Mouse (Mus musculus) forebrain, embryonic 11.5 days (tissue): Measurements from ENCODE around the gene Mllt11. TPM values are rescaled to one million over a fixed set of nuclear protein-coding genes. Genes with fewer than 3 reads are reported as not detected.

Experiments used
- ATAC-seq: fragments of 200-750 bp; cut with Nextera tagmentation; replicated peaks from 2 replicates; pipeline ENCODE4 v1.8.0; 2017; ENCODE audit warnings: moderate TSS enrichment; ENCODE audit not compliant: low FRiP score
- DNase-seq: peaks from one replicate; pipeline ENCODE4 v3.0.0-alpha.2; 2017; ENCODE audit warnings: low spot score
- H3K27ac ChIP-seq: fragments of 300-500 bp; sonication (generic); 2 replicates; pipeline ENCODE4 v1.5.1; 2014; ENCODE audit warnings: low read depth, low read length
- H3K27me3 ChIP-seq: fragments of 300-500 bp; sonication (generic); 2 replicates; pipeline ENCODE4 v1.6.1; 2014; ENCODE audit warnings: mild to moderate bottlenecking, low read length, mixed read lengths; ENCODE audit not compliant: control insufficient read depth, insufficient read depth
- H3K36me3 ChIP-seq: fragments of 300-500 bp; sonication (generic); 2 replicates; pipeline ENCODE4 v1.6.1; 2014; ENCODE audit warnings: mild to moderate bottlenecking, low read length, moderate library complexity, mixed read lengths; ENCODE audit not compliant: control insufficient read depth, insufficient read depth
- H3K4me1 ChIP-seq: fragments of 300-500 bp; sonication (generic); replicated peaks from 2 replicates; pipeline ENCODE4 v1.6.1; 2014; ENCODE audit warnings: low read length, mixed read lengths; ENCODE audit not compliant: control insufficient read depth, insufficient read depth
- H3K4me2 ChIP-seq: fragments of 300-500 bp; sonication (generic); 2 replicates; pipeline ENCODE4 v1.6.1; 2014; ENCODE audit warnings: low read depth, mild to moderate bottlenecking, low read length, moderate library complexity, mixed read lengths; ENCODE audit not compliant: severe bottlenecking
- H3K4me3 ChIP-seq: fragments of 300-500 bp; sonication (generic); 2 replicates; pipeline ENCODE4 v1.5.1; 2014; ENCODE audit warnings: low read depth, low read length
- H3K9ac ChIP-seq: fragments of 300-500 bp; sonication (generic); 2 replicates; pipeline ENCODE4 v1.6.1; 2014; ENCODE audit warnings: low read length
- H3K9me3 ChIP-seq: fragments of 300-500 bp; sonication (generic); 2 replicates; pipeline ENCODE4 v1.6.1; 2016; ENCODE audit warnings: low read length, mixed read lengths; ENCODE audit not compliant: control insufficient read depth
- WGBS: fragments of 180-500 bp; shearing (Covaris S2); extraction: QIAGEN DNeasy Blood & Tissue Kit; methylation state at CpG from one replicate; pipeline ENCODE4 v1.1.7; 2014; 5-methylcytosine and 5-hydroxymethylcytosine counted together
- polyA plus RNA-seq: library from polyadenylated mRNA; unstranded; fragments of >200 nt; fragmentation: Nextera tagmentation; extraction: Ambion mirVana; gene quantifications from 2 replicates; pipeline ENCODE4 v1.2.1, GENCODE M21; 2014

The Mllt11 gene
- polyA plus RNA-seq, 1 experiment from 2014 or later = 89.8 TPM

DNA sequence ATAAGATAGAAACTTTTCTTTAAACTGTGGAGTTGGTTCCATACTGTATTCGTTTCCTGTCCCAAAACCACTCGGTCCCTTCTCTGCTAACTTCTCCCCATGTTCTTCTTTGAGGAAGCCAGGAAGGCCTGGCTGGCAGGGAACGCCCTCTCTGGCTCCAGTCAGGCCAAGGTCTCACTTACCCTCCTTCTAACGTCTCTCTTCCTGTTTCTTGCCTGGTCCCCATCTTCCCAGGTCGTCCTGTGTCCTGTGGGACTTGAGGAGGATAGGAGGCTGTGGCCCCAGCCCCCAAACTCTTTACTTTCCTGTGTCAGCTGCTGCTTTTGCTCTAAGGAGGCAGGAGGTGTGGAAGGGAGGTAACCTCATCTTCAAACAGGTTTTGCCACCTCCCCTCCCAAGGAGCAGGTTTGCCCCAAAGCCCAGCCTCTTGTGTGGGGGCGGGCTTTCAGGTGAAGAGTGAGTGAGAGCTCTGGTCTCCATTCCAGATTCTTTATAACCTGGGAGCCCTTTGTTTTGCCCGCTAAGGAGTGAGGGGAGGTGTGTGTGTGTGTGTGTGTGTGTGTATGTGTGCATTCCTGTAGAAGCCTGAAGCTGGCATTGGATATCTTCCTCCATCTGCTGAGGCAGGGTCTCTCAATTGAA lies 18.9 kb upstream of the Mllt11 start, which contains the start of gene Bnipl:
TSS of gene Bnipl (minus strand) at position 411 of the 642 bp plus-strand sequence.
- DNase-seq (no peak), ATAC-seq (no peak)
- Histone ChIP-seq H3K9me3 (no peaks in the 10 kb centered on the region), H3K27ac (no peak within 1 kb of the TSS), H3K9ac (no peak within 1 kb of the TSS), H3K4me1 (no peaks in the 10 kb centered on the region), H3K4me2 (no peak within 1 kb of the TSS), H3K4me3 (no peak within 1 kb of the TSS), H3K36me3 (no peaks in the 10 kb centered on the region; the same call in 1 of the 2 replicates), H3K27me3 (no peaks in the 10 kb centered on the region)
- WGBS = 63% methylated on average over 7 of the region's 7 CpGs

DNA sequence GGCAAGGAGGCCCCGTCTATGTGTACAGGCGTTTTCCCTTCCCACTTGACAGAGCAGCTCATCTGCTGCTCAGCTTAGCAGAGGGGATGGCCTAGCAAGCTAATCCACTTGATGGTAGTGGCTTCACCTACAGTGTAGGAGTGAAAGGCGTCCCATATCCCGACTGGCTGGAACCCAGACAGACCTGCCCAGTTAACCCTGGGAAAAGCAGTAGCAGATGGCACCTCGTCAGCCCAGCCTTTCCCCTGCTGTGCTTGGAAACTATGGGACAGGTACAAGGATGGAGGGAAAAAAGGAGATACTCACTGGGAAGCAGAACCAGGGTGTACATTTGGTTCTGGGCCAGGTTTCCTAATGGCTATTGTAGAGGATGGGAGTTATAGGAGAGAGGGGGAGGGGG lies 18.4 kb upstream of the Mllt11 start:
- Histone ChIP-seq H3K36me3 (no peaks in the 10 kb centered on the region; the same call in 1 of the 2 replicates), H3K9ac (no peak overlapping the region), H3K4me3 (no peak overlapping the region), H3K27me3 (no peaks in the 10 kb centered on the region), H3K27ac (no peak overlapping the region), H3K9me3 (no peaks in the 10 kb centered on the region), H3K4me1 (no peaks in the 10 kb centered on the region), H3K4me2 (no peak overlapping the region)
- DNase-seq (no peak), ATAC-seq (no peak)
- 83% methylated on average over 5 of the region's 5 CpGs for WGBS

DNA sequence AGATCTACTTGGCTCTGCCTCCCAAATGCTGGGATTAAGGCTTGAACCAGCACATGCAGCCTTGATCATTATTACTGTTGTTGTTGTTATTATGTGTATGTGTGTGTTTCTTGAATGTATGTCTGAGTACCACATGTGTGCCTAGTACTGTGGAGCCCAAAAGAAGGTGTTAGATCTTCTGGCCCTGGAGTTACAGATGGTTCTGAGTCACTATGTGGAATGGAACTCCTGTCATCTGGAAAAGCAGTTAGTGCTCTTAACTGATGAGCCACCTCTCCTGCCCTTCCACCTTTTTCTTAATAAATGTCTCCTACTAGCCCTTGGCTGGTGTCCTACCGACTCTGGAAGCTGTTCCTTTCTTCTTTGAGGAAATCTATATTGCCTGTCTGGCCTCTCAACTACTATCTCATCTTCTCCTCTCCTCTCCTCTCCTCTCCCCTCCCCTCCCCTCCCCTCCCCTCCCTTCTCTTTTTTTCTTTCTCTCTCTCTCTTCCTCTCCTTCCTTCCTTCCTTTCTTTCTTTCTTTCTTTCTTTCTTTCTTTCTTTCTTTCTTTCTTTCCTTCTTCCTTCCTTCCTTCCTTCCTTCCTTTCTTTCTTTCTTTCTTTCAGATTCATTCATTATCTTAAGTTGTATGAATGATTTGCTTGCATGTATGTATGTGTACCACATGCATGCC lies 15.8 kb upstream of the Mllt11 start:
- ATAC-seq (no peak), DNase-seq (no peak)
- no peak overlapping the region for H3K27ac ChIP-seq
- H3K4me2 ChIP-seq = no peak overlapping the region
- no peaks in the 10 kb centered on the region for H3K4me1 ChIP-seq
- no peak overlapping the region for H3K9ac ChIP-seq
- H3K9me3 ChIP-seq = no peaks in the 10 kb centered on the region
- no peak overlapping the region for H3K4me3 ChIP-seq
- 81% methylated on average over 1 of the region's 1 CpGs for WGBS
- H3K36me3 ChIP-seq = no peaks in the 10 kb centered on the region
- H3K27me3 ChIP-seq = no peaks in the 10 kb centered on the region

DNA sequence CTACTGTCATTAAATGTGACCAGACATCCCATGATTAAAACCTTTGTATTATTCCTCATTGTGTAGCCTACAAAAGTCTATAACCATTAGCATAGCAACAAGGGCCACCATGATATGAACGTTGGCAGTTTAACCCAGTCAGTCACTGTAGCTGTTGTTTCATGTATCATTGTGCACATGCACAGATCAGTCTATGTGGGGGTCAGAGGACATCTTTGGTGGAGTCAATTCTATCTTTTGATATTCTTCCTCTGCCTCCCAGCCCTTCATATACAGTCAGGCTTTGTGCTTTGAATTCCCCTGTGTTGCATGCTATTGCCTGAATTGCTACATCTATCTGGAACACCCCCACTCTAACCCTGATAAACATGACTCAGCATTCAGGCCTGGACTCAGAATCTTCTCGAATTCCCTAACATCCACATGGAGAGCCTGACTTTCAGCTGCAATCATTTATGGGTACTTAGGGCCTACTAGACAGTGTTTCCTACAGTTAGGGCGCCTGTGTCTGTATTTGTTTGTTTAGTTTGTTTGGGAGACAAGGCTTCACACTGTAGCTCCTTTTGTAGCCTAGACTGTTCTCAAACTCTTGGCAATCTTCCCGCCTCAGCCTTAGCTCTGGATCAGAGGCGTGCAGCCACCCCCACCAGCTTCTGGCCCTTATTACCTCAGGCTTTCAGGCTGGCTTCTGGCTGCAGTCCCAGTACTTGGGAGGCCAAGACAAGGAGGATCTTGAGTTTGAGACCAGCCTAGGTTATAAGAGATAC lies 14.7 kb upstream of the Mllt11 start:
- no peaks in the 10 kb centered on the region for H3K4me1 ChIP-seq
- DNase-seq (no peak), ATAC-seq (no peak)
- no peak overlapping the region for H3K27ac ChIP-seq
- H3K4me3 ChIP-seq = no peak overlapping the region
- H3K27me3 ChIP-seq = no peaks in the 10 kb centered on the region
- H3K9me3 ChIP-seq = no peaks in the 10 kb centered on the region
- H3K9ac ChIP-seq = no peak overlapping the region
- 88% methylated on average over 5 of the region's 5 CpGs for WGBS
- no peaks in the 10 kb centered on the region for H3K36me3 ChIP-seq
- no peak overlapping the region for H3K4me2 ChIP-seq

DNA sequence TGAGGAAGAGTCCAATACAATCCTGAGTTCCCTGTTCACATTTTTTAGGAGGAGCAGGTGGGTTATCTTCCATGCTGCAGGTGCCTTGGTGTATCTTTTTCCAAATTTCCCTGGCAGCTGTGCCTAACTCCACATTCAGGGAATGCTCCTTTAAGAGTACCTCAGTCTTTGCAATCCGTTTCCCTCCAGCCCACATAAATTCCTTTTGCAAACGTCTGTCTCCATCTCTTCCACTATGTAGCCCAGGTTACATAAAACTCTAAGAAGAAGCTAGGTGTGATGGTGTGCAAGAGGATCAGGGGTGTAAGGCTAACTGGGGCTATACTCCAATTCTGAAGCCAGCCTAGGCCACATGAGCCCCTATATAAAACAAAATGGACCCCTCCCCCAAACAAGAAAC lies 11.1 kb upstream of the Mllt11 start:
- no peak overlapping the region for H3K4me3 ChIP-seq
- no peak for ATAC-seq
- DNase-seq = no peak
- no peaks in the 10 kb centered on the region for H3K4me1 ChIP-seq
- no peaks in the 10 kb centered on the region for H3K36me3 ChIP-seq
- no peaks in the 10 kb centered on the region for H3K27me3 ChIP-seq
- no peak overlapping the region for H3K27ac ChIP-seq
- 77% methylated on average over 2 of the region's 2 CpGs for WGBS
- H3K9ac ChIP-seq = no peak overlapping the region
- H3K4me2 ChIP-seq = no peak overlapping the region
- no peaks in the 10 kb centered on the region for H3K9me3 ChIP-seq

DNA sequence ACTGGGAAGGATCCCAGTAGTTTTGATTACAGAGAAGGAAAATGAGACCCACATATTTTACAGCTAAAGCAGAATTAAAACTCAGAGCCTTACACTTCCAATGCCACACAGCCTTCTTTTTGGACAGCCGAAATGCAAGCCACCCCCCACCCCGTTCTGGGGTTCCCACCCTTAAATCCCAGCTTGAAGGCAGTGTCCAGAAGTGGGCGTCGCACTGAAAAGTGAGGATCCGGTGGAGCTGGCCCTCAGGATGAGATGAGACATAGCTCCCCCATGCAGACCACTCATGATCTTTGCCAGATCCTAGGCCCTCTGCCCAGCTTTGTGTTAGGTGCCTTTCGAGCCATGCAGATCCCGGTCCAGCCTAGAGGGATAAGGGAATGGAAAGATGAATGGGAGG lies 9.5 kb upstream of the Mllt11 start, which contains the start of gene Gm128:
TSS of gene Gm128 (minus strand) at position 101 of the 400 bp plus-strand sequence.
- ATAC-seq (no peak), DNase-seq (no peak)
- H3K4me1 ChIP-seq = no peaks in the 10 kb centered on the region
- WGBS = 79% methylated on average over 7 of the region's 7 CpGs
- H3K4me3 ChIP-seq = no peak within 1 kb of the TSS
- H3K27ac ChIP-seq = no peak within 1 kb of the TSS
- H3K27me3 ChIP-seq = no peaks in the 10 kb centered on the region
- H3K9me3 ChIP-seq = no peaks in the 10 kb centered on the region
- H3K36me3 ChIP-seq = no peaks in the 10 kb centered on the region; the same call in 1 of the 2 replicates
- 0 out of 2 replicates have a peak within 1 kb of the TSS, but pooled peaks have one; percentile 8 for H3K4me2 ChIP-seq
- H3K9ac ChIP-seq = peak within 1 kb of the TSS; percentile 16

DNA sequence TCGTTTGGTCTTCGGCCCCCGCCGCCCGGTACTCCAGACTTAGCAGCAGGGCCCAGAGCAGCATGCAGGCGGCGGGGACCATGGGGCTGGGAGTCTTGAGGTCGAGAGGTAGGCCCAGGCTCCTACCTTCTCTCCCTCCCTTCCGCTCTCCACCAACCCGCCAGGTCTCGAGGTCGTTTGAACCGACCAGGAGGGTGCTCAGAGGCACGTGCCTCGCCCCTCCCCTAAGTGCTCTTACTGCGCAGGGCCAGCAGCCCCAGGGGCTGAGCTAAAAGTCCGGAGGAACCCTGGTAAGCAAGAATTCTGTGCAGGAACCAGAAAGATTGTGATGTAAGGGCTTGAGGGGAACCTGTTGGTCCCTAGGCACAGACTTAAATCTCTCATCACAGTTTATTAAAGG lies 8.9 kb upstream of the Mllt11 start:
- DNase-seq (no peak), ATAC-seq (no peak)
- H3K4me2 ChIP-seq = 0 out of 2 replicates have a peak overlapping the region, but pooled peaks have one; percentile 8

DNA sequence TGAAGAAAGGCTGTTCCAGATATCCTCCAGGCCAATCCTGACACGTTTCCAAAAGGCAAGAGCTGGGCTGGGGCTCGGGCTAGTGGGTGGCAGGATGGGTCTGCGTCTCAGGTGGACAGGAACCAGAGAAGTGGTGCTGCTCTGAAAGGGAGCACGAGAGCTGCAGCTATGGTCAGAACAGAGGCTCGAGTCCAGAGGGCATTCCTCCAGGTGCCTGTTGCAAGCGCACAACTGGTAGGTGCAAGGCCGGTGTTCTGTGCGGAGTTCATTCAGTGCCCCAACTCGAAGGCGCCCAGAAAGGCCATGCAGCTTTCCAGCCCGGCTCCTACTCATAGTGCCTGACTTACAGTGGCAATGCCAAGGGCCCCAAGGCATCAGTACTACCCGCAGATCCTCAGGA lies 8.0 kb upstream of the Mllt11 start:
- no peaks in the 10 kb centered on the region; the same call in 1 of the 2 replicates for H3K36me3 ChIP-seq
- no peaks in the 10 kb centered on the region for H3K4me1 ChIP-seq
- 89% methylated on average over 12 of the region's 12 CpGs for WGBS
- DNase-seq (no peak), ATAC-seq (no peak)
- no peak overlapping the region for H3K9ac ChIP-seq
- no peaks in the 10 kb centered on the region for H3K27me3 ChIP-seq
- no peak overlapping the region for H3K4me3 ChIP-seq
- no peaks in the 10 kb centered on the region for H3K9me3 ChIP-seq
- no peak overlapping the region for H3K27ac ChIP-seq
- H3K4me2 ChIP-seq = no peak overlapping the region

More for the DNA sequence above, 8.9 kb upstream of the Mllt11 start:
- Histone ChIP-seq H3K27me3 (no peaks in the 10 kb centered on the region), H3K36me3 (no peaks in the 10 kb centered on the region; the same call in 1 of the 2 replicates), H3K4me1 (no peaks in the 10 kb centered on the region), H3K4me3 (no peak overlapping the region), H3K27ac (no peak overlapping the region), H3K9me3 (no peaks in the 10 kb centered on the region), H3K9ac (peak overlapping the region; percentile 16)
- WGBS = 31% methylated on average over 16 of the region's 17 CpGs
